Comparison of ENCODE assay signal across 13 mouse cellular contexts in genomic region chr10:40726288-40726902, GRCm38 (mm10). TPM values are rescaled to one million over a fixed set of nuclear protein-coding genes. Genes with fewer than 3 reads are reported as not detected.
DNase-seq lines count a peak whose midpoint lies in the region; ATAC-seq lines count a peak whose summit lies in the region.
"Had no signal": no experiment of that assay in that cellular context is flagged by ENCODE, and none has a peak within 500 bp of the region (broad histone marks: within the 10 kb centered on the region; RNA-seq: fewer than 3 reads in every experiment).

No protein-coding gene starts in this region.

- no peaks in the 10 kb centered on the region for H3K27me3 ChIP-seq in forebrain, embryonic 10.5 days (ENCODE audit: poor library complexity, severe bottlenecking)
- no peaks in the 10 kb centered on the region for H3K27me3 ChIP-seq in forebrain, embryonic 11.5 days (ENCODE audit: control insufficient read depth, insufficient read depth, low read length)
- no peaks in the 10 kb centered on the region for H3K27me3 ChIP-seq in limb, embryonic 11.5 days (ENCODE audit: control insufficient read depth, insufficient read depth, low read length)

- peaks cover 43% of the 10 kb centered on the region for H3K4me1 ChIP-seq in forebrain, embryonic 10.5 days
- peaks cover 10% of the 10 kb centered on the region for H3K4me1 ChIP-seq in forebrain, embryonic 11.5 days (replicated peaks; ENCODE audit: control insufficient read depth, insufficient read depth, low read length)
- peaks cover 14% of the 10 kb centered on the region; the same call in 1 of the 2 replicates for H3K4me1 ChIP-seq in limb, embryonic 11.5 days (ENCODE audit: control insufficient read depth, insufficient read depth, low read length)
- H3K4me1 ChIP-seq: liver, embryonic 13.5 days had no signal

- no peaks in the 10 kb centered on the region for H3K9me3 ChIP-seq in forebrain, embryonic 10.5 days
- H3K9me3 ChIP-seq in forebrain, embryonic 11.5 days (ENCODE audit: control insufficient read depth, low read length) = no peaks in the 10 kb centered on the region
- no peaks in the 10 kb centered on the region; the same call in 1 of the 2 replicates for H3K9me3 ChIP-seq in limb, embryonic 11.5 days (ENCODE audit: control insufficient read depth, low read length)
- H3K9me3 ChIP-seq: G1E; liver, embryonic 13.5 days had no signal

- H3K4me2 ChIP-seq in forebrain, embryonic 11.5 days (ENCODE audit: low read depth, low read length, severe bottlenecking) = no peak overlapping the region
- no peak overlapping the region for H3K4me2 ChIP-seq in limb, embryonic 11.5 days (ENCODE audit: low read depth, severe bottlenecking)
- H3K4me2 ChIP-seq: liver, embryonic 13.5 days had no signal

- H3K4me3 ChIP-seq in forebrain, embryonic 10.5 days = no peak overlapping the region
- no peak overlapping the region for H3K4me3 ChIP-seq in forebrain, embryonic 11.5 days (ENCODE audit: low read depth, low read length)
- no peak overlapping the region for H3K4me3 ChIP-seq in limb, embryonic 11.5 days (ENCODE audit: low read depth, low read length)
- H3K4me3 ChIP-seq: liver, embryonic 13.5 days had no signal

- H3K9ac ChIP-seq in forebrain, embryonic 11.5 days (ENCODE audit: low read length) = no peak overlapping the region
- H3K9ac ChIP-seq in limb, embryonic 11.5 days (ENCODE audit: low read length) = no peak overlapping the region
- H3K9ac ChIP-seq: liver, embryonic 13.5 days had no signal

- WGBS in forebrain, embryonic 10.5 days = 72% methylated on average over 11 of the region's 11 CpGs
- 65% methylated on average over 11 of the region's 11 CpGs for whole genome bisulfite sequencing in forebrain, embryonic 11.5 days
- 66% methylated on average over 11 of the region's 11 CpGs for WGBS in limb, embryonic 11.5 days

- peak; percentile 13 for DNase-seq in forebrain, embryonic 10.5 days (ENCODE audit: extremely low spot score, low spot score)
- no peak for DNase-seq in forebrain, embryonic 11.5 days (ENCODE audit: low spot score)
- DNase-seq in right cerebral cortex, postnatal 10 days (ENCODE audit: low spot score in 2 of 2) = peak; percentile 30 to 32
- DNase-seq in right cerebral cortex, postnatal 25 days = no peak
- DNase-seq in limb, embryonic 11.5 days (ENCODE audit: low spot score) = peak; percentile 22
- no peak for DNase-seq in MN1 (ENCODE audit: low spot score)
- DNase-seq in kidney, postnatal 25 days = no peak
- DNase-seq in left cerebral cortex, postnatal 4 days = no peak
- DNase-seq: heart, postnatal 10 days; kidney, adult 2 months; liver, embryonic 13.5 days; lung, postnatal 36 days had no signal

- ATAC-seq in forebrain, embryonic 11.5 days (replicated peaks; ENCODE audit: low FRiP score) = no peak
- no peak for ATAC-seq in limb, embryonic 11.5 days (ENCODE audit: insufficient number of reproducible peaks, low FRiP score, low TSS enrichment, low read depth)

- H3K36me3 ChIP-seq in forebrain, embryonic 10.5 days (replicated peaks) = no peaks in the 10 kb centered on the region
- no peaks in the 10 kb centered on the region for H3K36me3 ChIP-seq in forebrain, embryonic 11.5 days (ENCODE audit: control insufficient read depth, insufficient read depth, low read length)
- H3K36me3 ChIP-seq in limb, embryonic 11.5 days (ENCODE audit: control insufficient read depth, insufficient read depth, low read length) = no peaks in the 10 kb centered on the region
- H3K36me3 ChIP-seq: G1E; liver, embryonic 13.5 days had no signal

- intact Hi-C loops in left cerebral cortex, postnatal 4 days (cut with DNase I) = no loop called here

- H3K27ac ChIP-seq in forebrain, embryonic 10.5 days = peak overlapping the region; percentile 58; the same call in 1 of the 2 replicates
- no peak overlapping the region for H3K27ac ChIP-seq in forebrain, embryonic 11.5 days (ENCODE audit: low read depth, low read length)
- H3K27ac ChIP-seq in limb, embryonic 11.5 days (replicated peaks; ENCODE audit: low read depth, low read length) = no peak overlapping the region
- H3K27ac ChIP-seq: liver, embryonic 13.5 days had no signal

RNA-seq across cellular contexts. Expression of gene Mettl24, which starts 43.3 kb away (rescaled TPM):
- polyA plus RNA-seq in forebrain, embryonic 10.5 days (2016; fragmentation: Nextera tagmentation; extraction: Ambion mirVana) = 0.53 and 0.78 TPM in 2 replicates
- 0.52 and 1.2 TPM in 2 replicates for polyA plus RNA-seq in forebrain, embryonic 11.5 days (2014; fragmentation: Nextera tagmentation; extraction: Ambion mirVana)
- polyA plus RNA-seq in limb, embryonic 11.5 days (2014; fragmentation: Nextera tagmentation; extraction: Ambion mirVana) = 1.2 and 1.3 TPM in 2 replicates
- 1 to 10 TPM in 1 of 2 experiments, under 1 TPM in 1; 0.50 to 1.3 TPM for total RNA-seq in left cerebral cortex, postnatal 4 days (2021)
- total RNA-seq: G1E had no signal
- polyA plus RNA-seq: G1E had no signal

Comparison
In these comparisons a context has a peak if more than half of its experiments do, and no peak if none do; other contexts are left out.
1. DNase-seq: peak in forebrain, embryonic 10.5 days (single experiment), right cerebral cortex, postnatal 10 days (2 of 2) and limb, embryonic 11.5 days (single experiment); none in forebrain, embryonic 11.5 days (single experiment), right cerebral cortex, postnatal 25 days (single experiment), MN1 (single experiment), kidney, postnatal 25 days (0 of 2) and left cerebral cortex, postnatal 4 days (single experiment).